Mouse (Mus musculus) left cerebral cortex, postnatal 14 days (tissue): ENCODE measurements around the gene Ddah1. TPM values are rescaled to one million over a fixed set of nuclear protein-coding genes. Genes with fewer than 3 reads are reported as not detected.

ENCODE experiments used
- DNase-seq, 2 experiments: peaks; one replicate each; pipeline ENCODE4 v3.0.0; 2021 to 2022; ENCODE audit warnings: low spot score in 2 of 2, mixed read lengths in 1 of 2
- intact Hi-C: fragments of 180-260 bp; cut with DNase I; formaldehyde crosslinking; loops from one replicate; pipeline ENCODE4 v1.15.1; 2025
- total RNA-seq, 2 experiments: library from RNA; stranded (reverse); gene quantifications; 2 replicates each; pipeline ENCODE4 v1.2.3; 2021

Gene Ddah1
- total RNA-seq, 2 experiments from 2014 or later = 72.2 to 73.3 TPM

- no peak for DNase-seq
- intact Hi-C loops = no loop called here
Observed at GRCm38 (mm10) chr3:145761501-145762170, 3.2 kb downstream of the Ddah1 start.

- intact Hi-C loops = no loop called here
- no peak for DNase-seq
Observed at GRCm38 (mm10) chr3:145762957-145763641, 4.6 kb downstream of the Ddah1 start.

DNA sequence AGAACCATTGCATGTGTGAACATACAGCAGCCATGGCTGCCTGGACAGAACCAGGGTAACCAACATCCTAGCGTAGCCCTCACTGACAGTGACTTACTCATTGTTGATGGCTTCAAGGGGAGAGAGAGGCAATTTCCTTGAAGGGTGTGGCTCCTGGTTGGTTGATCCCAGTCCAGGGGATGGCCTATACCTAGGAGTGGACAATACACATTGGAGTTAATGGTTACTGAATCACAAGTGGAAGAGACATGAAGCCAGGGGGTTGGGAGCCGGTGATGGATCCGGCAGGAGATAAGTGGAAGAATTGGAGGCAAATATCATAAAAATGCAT, 5.1 kb downstream of the Ddah1 start:
- no peak for DNase-seq
- intact Hi-C loops = no loop called here

DNA sequence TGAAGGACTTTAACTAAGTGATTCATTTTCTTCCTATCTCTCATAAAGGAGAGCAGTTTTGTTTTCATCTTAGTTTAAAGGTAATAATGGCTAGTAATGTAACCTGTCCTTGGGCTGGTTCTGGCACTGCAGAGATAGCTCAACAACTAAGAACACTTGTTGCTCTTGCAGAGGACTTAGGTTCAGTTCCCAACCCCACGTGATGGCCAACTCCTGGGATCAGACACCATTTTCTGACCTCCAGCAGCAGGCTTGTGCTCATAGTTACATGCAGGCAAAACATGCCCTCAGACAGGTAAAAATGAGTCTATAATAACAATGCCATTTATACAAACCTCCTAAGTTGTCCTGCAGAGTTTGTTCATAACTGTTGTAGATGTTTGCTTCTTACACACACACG, 5.9 kb downstream of the Ddah1 start:
- no peak for DNase-seq
- intact Hi-C loops = no loop called here

- intact Hi-C loops = no loop called here
- no peak for DNase-seq
Observed at GRCm38 (mm10) chr3:145768439-145768838, 10.0 kb downstream of the Ddah1 start.

DNA sequence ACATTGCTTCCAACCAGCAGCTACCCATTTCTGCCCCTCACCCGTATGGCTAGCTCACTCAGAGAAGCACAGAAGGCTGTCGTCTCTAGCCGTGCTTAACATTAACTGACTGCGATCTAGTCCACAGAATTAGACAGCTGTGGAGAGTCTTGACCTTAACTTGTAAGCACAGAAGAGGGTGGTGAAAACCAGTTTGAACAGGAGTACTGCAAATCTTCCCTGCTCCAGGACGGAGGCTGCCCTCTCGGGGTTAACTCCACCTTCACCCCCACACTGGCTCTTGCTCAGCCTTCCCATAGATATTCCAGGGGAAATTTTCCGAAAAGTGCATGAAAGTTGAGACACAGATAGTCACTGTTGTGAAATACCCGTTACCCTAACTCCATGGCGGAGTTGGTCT, 14.9 kb downstream of the Ddah1 start:
- DNase-seq = no peak
- intact Hi-C loops = no loop called here

- DNase-seq = no peak
Observed at GRCm38 (mm10) chr3:145774336-145774735, 15.9 kb downstream of the Ddah1 start.

DNA sequence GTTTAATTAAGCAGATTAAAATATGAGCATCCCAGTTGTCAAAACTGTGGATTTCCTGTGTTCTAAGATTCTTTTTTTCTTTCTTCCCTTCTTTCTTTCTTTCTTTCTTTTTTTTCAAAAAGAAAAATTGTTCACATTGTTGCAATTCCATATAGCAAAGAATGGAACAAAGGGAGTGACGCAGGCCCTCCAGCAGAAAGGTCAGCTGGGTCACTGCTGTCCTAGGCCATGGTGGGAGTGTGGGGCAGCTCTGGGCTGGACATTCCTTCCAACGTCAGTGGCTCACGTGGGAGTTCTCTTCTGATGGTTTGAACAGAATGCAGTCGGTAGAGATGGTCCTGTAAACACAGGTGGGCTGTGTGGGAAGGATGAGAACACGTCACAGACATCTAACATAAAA, 16.8 kb downstream of the Ddah1 start:
- DNase-seq = no peak
- intact Hi-C loops = no loop called here

More at GRCm38 (mm10) chr3:145774336-145774735, 15.9 kb downstream of the Ddah1 start:
- intact Hi-C loops = no loop called here

GRCm38 (mm10) chr3:145775862-145776261, 17.4 kb downstream of the Ddah1 start:
- no peak for DNase-seq
- intact Hi-C loops = no loop called here

- intact Hi-C loops = no loop called here
- DNase-seq = peak; percentile 13 to 20
Observed at GRCm38 (mm10) chr3:145777006-145777405, 18.5 kb downstream of the Ddah1 start.

DNA sequence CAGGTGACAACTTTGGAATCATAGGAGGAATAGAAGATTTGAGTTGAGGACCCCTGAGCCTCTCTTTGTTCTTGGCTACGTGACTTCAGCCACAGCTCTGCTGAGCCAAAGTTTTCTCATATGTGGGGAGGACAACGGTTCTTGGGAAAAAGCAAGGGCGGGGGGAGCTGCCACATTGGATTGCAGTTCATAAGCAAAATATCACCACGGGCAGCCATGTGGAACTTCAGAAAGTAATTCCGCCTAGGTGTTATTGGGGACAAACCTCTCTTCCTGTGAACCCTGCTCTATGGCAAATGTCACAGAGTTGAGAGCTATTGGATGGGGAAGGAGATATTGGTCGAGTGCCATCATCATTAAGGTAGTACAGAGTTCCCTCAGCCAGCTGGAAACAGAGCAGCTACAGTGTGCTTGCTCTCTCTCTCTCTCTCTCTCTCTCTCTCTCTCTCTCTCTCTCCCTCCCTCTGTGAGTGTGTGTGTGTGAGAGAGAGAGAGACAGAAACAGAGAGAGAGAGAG, 20.0 kb downstream of the Ddah1 start:
- DNase-seq = no peak
- intact Hi-C loops = no loop called here

DNA sequence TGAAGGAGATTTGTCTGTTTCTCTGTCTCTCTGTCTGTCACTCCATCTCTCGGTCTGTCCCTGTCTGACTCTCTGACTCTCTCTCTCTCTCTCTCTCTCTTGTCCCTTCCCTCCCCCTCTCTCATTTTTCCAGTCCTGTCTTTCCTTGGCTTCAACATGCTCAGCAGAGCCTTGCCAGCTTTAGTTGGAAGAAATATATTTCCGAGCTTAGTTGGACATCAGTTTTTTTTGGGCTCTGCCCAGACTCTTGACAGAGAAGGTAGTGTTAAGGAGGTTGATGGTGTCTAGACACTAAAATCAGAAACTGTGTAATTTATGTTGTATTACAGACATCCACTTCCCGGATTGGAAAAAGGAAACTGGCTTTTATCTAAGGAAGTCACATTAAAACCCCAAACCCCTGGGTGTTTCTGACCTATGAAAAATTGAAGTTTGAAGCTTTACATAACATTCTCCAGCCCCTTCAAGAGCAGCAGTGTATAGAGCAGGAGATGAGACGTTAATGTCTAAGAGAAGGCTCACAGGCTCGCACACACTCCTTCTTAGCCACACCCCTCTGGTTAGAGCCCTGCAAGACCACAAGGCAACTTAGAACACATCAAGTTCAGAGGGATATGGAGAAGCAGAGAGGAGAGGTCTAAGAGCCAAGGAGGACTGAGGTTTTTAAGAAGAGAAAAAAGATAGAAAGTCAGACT, 21.0 kb downstream of the Ddah1 start:
- no peak for DNase-seq

GRCm38 (mm10) chr3:145780784-145781442, 22.4 kb downstream of the Ddah1 start:
- no peak for DNase-seq
- intact Hi-C loops = no loop called here

More for the DNA sequence above, 21.0 kb downstream of the Ddah1 start:
- intact Hi-C loops = no loop called here

- DNase-seq = no peak
- intact Hi-C loops = no loop called here
Observed at GRCm38 (mm10) chr3:145785244-145785643, 26.8 kb downstream of the Ddah1 start.

DNA sequence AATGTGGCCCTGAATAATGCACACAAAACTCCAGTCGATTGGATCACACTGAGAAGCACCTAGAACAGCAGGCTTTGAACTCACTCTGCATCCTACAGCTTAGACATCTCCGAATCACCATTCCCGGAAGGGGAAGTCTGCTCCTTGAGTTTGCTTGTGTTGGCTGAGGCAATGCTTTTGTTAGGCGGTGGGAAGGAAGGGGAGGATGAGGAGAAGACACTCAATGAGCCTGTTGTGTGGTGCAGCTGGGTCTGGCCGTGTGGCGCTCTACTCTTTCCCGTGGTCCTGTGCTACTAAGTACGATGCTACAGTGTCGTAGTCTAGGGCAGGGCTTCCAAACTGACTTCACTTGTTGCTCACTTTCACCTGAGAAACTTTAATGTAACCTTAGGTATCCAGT, 28.8 kb downstream of the Ddah1 start:
- intact Hi-C loops = no loop called here
- DNase-seq = no peak

DNA sequence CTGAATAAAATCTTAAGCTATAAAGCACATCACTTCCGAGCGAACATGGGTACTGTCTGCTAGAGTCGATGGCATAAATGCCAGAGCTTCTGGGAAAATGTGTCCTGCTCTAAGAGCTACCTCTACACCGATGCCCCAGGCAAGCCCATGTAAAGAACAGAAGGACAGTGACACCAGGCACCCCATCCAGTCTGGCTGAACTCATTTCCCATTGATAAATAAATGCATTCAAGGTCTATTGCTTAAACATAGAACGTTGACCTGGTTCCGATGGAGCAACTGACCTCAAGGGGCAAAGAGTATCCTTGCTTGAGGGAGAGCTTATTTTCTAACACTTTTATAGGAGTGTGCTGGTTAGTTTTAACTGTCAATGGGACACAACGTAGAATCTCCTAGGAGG, 30.6 kb downstream of the Ddah1 start:
- no peak for DNase-seq
- intact Hi-C loops = no loop called here

DNA sequence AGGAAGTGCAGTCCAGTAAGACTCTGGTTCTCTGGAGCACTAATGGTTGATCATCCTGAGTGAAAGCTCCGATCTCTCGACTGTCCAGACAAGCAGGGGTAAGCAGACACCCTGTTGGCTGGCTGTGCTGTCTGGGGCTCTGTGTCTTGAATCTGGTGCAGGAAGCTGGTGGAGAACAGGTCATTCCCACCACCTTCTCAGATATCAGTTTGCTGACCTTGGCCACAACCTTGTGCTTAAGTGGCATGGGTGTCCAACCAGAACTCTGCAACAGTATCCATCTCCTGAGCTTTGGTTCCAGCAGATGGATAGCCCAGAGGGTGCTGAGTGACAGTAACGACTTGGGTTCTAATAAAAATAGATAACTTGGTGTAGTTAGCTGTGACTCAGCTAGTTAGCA, 31.8 kb downstream of the Ddah1 start:
- intact Hi-C loops = no loop called here
- no peak for DNase-seq

DNA sequence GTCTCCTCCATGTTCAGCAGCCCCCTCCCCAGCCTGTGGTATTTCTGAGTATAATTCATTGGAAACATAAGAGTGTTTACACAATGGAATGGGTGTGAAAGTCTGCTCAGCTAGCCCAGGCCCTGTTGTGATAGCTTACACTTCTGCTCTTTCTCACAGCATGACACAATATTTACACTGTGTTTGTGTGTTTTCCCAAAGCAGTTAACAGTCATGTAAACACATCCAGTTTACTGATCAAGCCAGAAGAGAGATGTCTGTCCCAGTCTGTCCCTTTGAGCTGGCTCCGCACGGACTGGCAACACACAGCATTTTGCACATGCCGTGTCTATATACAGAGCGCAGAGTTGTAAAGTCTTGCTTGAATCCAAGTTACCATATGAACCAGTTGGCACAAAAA, 32.2 kb downstream of the Ddah1 start:
- intact Hi-C loops = no loop called here
- no peak for DNase-seq

- intact Hi-C loops = no loop called here
- DNase-seq = no peak
Observed at GRCm38 (mm10) chr3:145794355-145794754, 35.9 kb downstream of the Ddah1 start.

DNA sequence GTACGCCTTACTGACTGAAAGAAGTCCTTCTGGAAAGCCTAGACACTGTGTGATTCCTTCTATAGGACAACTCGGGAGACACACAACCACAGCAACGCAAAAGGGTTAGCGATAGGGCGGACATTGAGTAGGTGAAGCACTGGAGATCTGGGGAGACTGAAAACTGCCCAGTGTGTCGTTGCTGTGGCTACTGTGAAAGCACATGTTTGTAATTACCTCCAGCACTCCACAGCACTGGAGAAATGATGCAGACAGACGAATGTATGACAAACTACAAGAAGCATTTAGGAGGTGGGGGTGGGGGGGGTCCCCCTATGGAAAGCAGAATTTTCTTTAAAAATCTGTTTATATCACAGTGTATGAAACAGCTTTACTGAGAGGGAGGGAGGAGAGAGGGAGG, 37.4 kb downstream of the Ddah1 start:
- intact Hi-C loops = no loop called here
- no peak for DNase-seq
